Mouse (Mus musculus) brain, embryonic 14.5 days (tissue): Measurements from ENCODE around the gene Nacc1.

ENCODE experiments used
- CTCF ChIP-seq: fragments of 200-500 bp; IDR thresholded peaks from 2 replicates; pipeline ENCODE4 v1.5.1; 2012; ENCODE audit warnings: inconsistent platforms, mild to moderate bottlenecking, moderate library complexity, borderline replicate concordance; ENCODE audit not compliant: insufficient read depth, insufficient read length; ENCODE audit errors: extremely low read depth
- POLR2A ChIP-seq: fragments of 200-500 bp; IDR thresholded peaks from 2 replicates; pipeline ENCODE4 v1.6.1; 2012; ENCODE audit warnings: mild to moderate bottlenecking, inconsistent platforms, borderline replicate concordance; ENCODE audit not compliant: poor library complexity, insufficient read depth, insufficient read length, severe bottlenecking; ENCODE audit errors: extremely low read depth

- TF ChIP-seq CTCF (no peak), POLR2A (no peak)
Observed at GRCm38 (mm10) chr8:84668731-84669485, 18.8 kb downstream of the Nacc1 start.
